Mouse (Mus musculus): Measurements from ENCODE around the gene Ush1c.

- TF ChIP-seq CTCF (IDR thresholded peaks at IDR 0.05; ENCODE audit: extremely low read depth, insufficient read depth, low read length): no peak
- no peak for TF ChIP-seq POLR2A (IDR thresholded peaks at IDR 0.05; ENCODE audit: extremely low read depth, insufficient read depth, low read length)
Measured at GRCm38 (mm10) chr7:46280896-46281295, 42.6 kb upstream of the Ush1c start.

Measured in cortical plate, adult 2 months (tissue).